Mouse (Mus musculus): ENCODE results near the gene Ears2. TPM values are rescaled to one million over a fixed set of nuclear protein-coding genes. Genes with fewer than 3 reads are reported as not detected.
A peak's percentile ranks its signal among the peaks of the same experiment; 100 is the strongest.
"Not testable (repeated sequence)": the region's sequence is repeated elsewhere in the genome, so short reads cannot be mapped to it uniquely, and the experiment has no call there.

The Ears2 gene
- polyA plus RNA-seq (2015; fragmentation: Nextera tagmentation; extraction: Ambion mirVana), result 9.8 and 9.9 TPM in 2 replicates

DNA sequence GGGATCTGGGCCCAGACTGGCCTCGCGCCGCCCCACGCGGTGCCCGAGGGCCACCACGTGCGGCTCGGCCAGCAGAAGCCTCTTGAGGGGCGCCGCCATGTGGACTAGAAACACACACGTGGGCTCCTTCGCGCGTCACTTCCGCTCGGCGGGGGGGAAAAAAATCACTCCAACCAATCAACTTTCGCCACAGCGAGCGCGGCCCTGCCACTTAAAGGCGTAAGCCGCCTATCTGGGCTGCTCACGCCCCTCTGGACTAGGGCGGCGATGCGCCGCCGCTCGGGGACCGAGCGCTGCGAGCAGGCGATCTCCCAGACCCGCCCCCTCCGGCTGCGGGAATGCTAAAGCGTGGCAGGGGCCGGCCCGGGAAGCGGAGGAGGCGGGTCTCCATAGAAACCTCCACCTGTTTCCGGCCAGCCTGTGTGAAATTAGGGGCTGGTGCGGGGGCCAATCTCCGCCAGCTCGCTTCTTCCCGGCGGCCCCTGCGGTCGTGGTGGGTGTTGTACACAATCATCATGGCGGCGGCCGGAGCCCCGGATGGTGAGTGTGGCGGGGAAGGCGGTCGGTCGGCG is at the start of gene Ears2, which contains the start of gene Ubfd1:
Gene Ears2 (minus strand): TSS at position 319 of the 572 bp plus-strand sequence.
Gene Ubfd1 (plus strand): TSS at position 231 of the 572 bp plus-strand sequence.
- peak within 1 kb of the TSS; percentile 100 for H3K4me3 ChIP-seq
- ATAC-seq (ENCODE audit: low read depth), result peak; percentile 98
- H3K9ac ChIP-seq, result peak within 1 kb of the TSS; percentile 98
- peak within 1 kb of the TSS; percentile 97 for H3K27ac ChIP-seq (replicated peaks)
- H3K4me2 ChIP-seq, result peak within 1 kb of the TSS; percentile 75
- H3K27me3 ChIP-seq, result no peaks in the 10 kb centered on the region
- H3K36me3 ChIP-seq, result peaks cover 39% of the 10 kb centered on the region
- H3K4me1 ChIP-seq (replicated peaks), result peaks cover 35% of the 10 kb centered on the region
- WGBS, result under 1% methylated on average over 60 of the region's 60 CpGs
- H3K9me3 ChIP-seq, result no peaks in the 10 kb centered on the region

DNA sequence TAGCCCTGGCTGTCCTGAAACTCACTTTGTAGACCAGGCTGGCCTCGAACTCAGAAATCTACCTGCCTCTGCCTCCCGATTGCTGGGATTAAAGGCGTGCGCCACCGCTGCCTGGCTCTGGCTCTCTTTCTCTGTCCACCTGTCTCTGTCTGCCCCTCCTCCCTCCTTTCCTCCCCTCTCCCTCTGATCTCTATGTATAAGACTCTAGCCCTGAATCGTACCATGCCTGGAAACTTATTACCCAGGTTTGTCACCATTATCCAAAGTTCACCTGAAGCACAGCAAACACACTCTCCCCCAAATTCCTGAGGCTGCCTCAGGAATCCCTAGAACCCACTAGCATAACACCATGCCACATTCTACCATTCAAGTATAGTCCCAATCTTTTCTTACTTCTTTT is 41.1 kb upstream of the Ears2 start:
- Histone ChIP-seq H3K4me1 (replicated peaks) (no peaks in the 10 kb centered on the region), H3K36me3 (peaks cover 18% of the 10 kb centered on the region; the same call in 1 of the 2 replicates), H3K4me3 (no peak overlapping the region), H3K9ac (no peak overlapping the region), H3K4me2 (no peak overlapping the region), H3K27ac (replicated peaks) (no peak overlapping the region), H3K9me3 (no peaks in the 10 kb centered on the region), H3K27me3 (no peaks in the 10 kb centered on the region)
- 96% methylated on average over 6 of the region's 6 CpGs for WGBS
- ATAC-seq (ENCODE audit: low read depth), result no peak

DNA sequence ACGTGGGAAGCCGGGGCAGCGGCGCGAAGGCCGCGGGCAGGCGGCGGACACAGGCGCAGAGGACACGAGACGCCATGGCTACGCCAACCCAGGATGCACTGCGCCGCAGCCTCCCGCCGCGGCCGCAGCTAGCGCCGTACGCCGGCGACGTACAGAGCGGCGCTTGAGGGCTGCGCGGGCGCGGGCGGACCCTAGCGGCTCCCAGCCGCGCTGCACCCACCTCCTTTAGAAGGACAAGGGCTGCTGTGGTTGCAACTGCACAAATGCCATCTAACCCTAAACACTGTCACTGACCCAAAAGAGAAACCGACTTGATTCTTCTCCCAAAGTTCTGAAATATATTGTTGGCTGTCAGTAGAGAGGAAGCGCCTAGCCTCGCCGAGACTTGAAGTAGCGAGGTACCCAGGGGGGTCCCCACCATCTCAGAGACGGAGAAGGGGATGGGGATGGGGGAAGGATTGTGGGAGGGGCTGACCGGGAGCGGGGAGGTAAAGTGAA is 34.7 kb upstream of the Ears2 start, which contains the start of gene Ndufab1:
Gene Ndufab1 (minus strand): TSS at position 140 of the 498 bp plus-strand sequence.
- peak within 1 kb of the TSS; percentile 62 for H3K27ac ChIP-seq (replicated peaks)
- peak within 1 kb of the TSS; percentile 69 for H3K4me3 ChIP-seq
- WGBS, result under 1% methylated on average over 43 of the region's 43 CpGs
- H3K4me1 ChIP-seq (replicated peaks), result peaks cover 18% of the 10 kb centered on the region
- peak within 1 kb of the TSS; percentile 90 for H3K9ac ChIP-seq
- H3K27me3 ChIP-seq, result no peaks in the 10 kb centered on the region
- H3K36me3 ChIP-seq, result peaks cover 17% of the 10 kb centered on the region
- peak within 1 kb of the TSS; percentile 79 for H3K4me2 ChIP-seq
- ATAC-seq (ENCODE audit: low read depth), result peak; percentile 99
- no peaks in the 10 kb centered on the region for H3K9me3 ChIP-seq

DNA sequence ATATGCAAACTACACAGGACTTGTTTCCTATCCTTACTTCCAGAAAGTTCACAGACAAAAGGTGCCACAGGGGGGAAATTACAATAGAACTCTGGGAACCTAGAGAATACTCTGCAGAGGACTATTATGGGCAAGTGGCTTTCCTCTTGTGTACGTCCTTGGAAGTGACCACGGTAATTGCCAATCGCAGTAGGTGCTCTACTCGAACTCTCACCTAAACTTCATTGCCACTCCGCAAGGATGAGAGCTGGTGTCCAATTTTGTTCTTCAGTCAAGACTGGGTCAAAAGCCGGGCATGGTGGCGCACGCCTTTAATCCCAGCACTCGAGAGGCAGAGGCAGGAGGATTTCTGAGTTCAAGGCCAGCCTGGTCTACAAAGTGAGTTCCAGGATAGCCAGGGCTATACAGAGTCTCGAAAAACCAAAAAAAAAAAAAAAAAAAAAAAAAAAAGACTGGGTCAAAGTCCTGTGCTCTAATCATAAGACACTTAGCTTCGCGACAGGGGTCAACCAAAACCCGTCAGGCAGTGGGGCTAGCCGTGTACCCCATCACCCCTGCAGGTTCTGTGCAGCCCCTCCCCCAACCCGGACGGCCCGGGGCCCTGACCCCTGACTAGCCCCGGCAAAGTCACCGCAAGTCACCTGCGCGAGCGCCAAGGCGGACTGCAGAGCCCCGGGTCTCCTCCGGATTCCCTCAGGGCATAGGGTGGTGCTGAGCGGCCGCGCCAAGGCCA is 34.1 kb upstream of the Ears2 start:
- peak overlapping the region; percentile 62 for H3K27ac ChIP-seq (replicated peaks)

DNA sequence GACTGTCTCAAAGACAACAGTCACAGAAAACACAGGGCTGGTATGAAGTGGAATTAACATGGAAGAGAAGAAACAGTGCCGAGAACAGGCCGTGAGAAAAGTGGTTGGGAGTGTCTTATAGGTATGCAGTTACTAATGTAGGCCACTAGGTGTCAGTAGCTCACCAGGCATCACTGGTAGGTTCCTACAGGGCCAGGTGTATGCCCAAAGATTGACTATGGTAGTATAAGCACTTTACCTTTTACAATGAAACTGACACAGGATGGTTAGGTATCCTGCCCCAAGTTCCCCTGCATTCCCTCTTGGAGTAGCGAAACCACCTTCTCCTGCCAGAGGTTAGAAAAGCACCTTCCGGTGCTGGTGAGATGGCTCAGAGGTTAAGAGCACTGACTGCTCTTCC is 32.2 kb upstream of the Ears2 start:
- Histone ChIP-seq H3K9me3 (no peaks in the 10 kb centered on the region), H3K9ac (no peak overlapping the region), H3K27me3 (no peaks in the 10 kb centered on the region), H3K4me1 (replicated peaks) (peaks cover 18% of the 10 kb centered on the region), H3K4me2 (no peak overlapping the region), H3K36me3 (peaks cover 43% of the 10 kb centered on the region), H3K4me3 (no peak overlapping the region), H3K27ac (replicated peaks) (no peak overlapping the region)
- 70% methylated on average over 4 of the region's 4 CpGs for WGBS
- no peak for ATAC-seq (ENCODE audit: low read depth)

More for the DNA sequence above, 34.1 kb upstream of the Ears2 start:
- WGBS, result 8% methylated on average over 28 of the region's 28 CpGs
- H3K9me3 ChIP-seq, H3K27me3 ChIP-seq: not testable (repeated sequence)
- Histone ChIP-seq H3K36me3 (peaks cover 23% of the 10 kb centered on the region), H3K4me2 (peak overlapping the region; percentile 79), H3K4me3 (peak overlapping the region; percentile 69), H3K4me1 (replicated peaks) (peaks cover 18% of the 10 kb centered on the region), H3K9ac (peak overlapping the region; percentile 90)
- ATAC-seq (ENCODE audit: low read depth), result peak; percentile 81

DNA sequence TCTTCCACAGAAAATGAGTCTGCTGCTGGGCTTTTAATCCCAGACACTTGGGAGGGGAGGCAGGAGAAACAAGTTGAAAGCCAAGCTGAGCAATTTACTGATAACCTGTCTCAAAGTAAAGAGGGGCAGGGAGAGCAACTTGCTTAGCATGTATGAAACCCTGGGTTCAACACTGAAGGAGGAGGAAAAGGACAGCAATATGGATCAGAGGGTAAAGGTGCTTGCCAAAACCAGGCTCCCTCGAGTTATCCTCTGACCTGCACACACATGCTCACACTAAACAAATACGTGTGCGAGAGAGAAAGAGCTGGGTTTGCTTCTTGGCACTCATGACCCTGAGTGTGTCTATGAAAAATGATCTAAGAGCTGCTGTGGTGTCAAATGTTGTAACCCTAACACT is 30.9 kb upstream of the Ears2 start:
- H3K27me3 ChIP-seq, result no peaks in the 10 kb centered on the region
- no peak overlapping the region for H3K9ac ChIP-seq
- 94% methylated on average over 3 of the region's 3 CpGs for WGBS
- peaks cover 53% of the 10 kb centered on the region for H3K36me3 ChIP-seq
- H3K4me3 ChIP-seq, result no peak overlapping the region
- H3K9me3 ChIP-seq, result no peaks in the 10 kb centered on the region
- H3K4me1 ChIP-seq (replicated peaks), result peaks cover 18% of the 10 kb centered on the region
- H3K4me2 ChIP-seq, result no peak overlapping the region
- no peak for ATAC-seq (ENCODE audit: low read depth)
- H3K27ac ChIP-seq (replicated peaks), result no peak overlapping the region

DNA sequence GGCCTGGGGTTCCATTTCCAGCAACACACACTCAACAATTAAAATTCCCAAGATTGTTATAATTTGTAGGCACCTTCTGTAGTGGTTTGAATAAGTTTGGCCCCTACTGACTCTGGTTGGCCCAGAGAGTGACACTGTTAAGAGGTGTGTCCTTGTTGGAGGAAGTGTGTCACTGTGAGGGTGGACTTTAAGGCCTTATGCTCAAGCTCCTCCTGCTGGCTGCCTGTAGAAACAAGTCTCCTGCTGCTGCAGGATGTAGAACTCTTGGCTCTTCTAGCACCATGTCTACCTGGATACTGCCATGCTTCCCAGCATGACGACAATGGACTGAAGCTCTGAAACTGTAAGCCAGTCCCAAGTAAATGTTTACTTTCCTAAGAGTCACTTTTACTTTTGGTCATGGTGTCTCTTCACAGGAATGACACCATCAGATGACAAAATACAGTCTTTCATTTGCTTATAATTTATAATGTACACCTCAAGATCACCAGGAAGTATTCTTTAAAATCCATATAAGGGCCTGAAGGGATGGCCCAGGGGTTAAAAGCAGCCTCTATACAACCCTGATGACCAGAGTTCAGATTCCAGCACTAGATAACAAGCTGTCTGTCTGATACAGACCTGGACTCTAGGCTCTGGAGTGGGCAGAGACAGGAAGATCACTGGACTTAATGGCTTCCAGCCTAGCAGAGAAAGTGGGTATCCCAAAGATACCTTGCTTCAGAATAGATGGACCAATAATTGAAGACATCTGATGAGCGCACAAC is 27.7 kb upstream of the Ears2 start:
- H3K36me3 ChIP-seq, result peaks cover 84% of the 10 kb centered on the region
- no peak overlapping the region for H3K4me2 ChIP-seq
- no peaks in the 10 kb centered on the region for H3K9me3 ChIP-seq
- H3K4me3 ChIP-seq, result no peak overlapping the region
- H3K4me1 ChIP-seq (replicated peaks), result peaks cover 4% of the 10 kb centered on the region
- no peak for ATAC-seq (ENCODE audit: low read depth)
- H3K27ac ChIP-seq (replicated peaks), result no peak overlapping the region
- no peak overlapping the region for H3K9ac ChIP-seq
- no peaks in the 10 kb centered on the region for H3K27me3 ChIP-seq
- 97% methylated on average over 2 of the region's 2 CpGs for WGBS

DNA sequence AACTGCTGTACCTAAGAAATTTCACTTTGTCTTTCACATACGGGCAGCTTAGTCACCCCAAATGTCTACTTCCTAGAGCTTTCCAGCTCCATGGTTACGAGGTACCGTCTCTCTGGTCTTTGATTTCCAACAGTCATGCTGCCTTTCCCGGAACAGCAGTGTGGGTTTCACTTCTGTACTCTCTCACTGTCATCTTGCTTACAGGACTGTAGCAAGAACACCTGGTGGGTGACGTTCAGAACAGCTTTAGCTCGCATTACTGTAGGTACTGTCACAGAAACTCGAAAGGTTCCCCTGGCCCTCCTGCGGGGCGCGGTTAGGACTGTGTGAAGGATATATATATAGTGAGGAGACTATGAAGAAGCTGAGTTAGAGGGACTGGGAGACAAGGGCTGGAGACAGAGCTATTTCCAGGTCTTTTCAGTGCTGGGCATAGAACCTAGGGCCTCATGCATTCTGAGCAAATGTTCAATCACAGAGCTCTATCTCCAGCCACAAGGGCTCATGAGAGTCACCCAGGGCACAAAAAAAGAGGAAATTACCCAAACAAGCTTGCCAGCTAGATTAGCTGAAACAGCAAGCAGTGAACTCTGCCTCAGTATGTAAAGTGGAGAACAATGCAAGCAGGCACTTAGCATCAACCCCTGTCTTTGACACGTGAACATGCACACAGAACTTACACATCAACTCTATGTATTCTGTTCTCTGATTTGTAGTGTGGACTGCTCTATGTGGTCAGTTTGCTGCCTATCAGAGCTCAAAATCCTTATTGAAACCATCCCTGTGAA is 20.3 kb upstream of the Ears2 start:
- 94% methylated on average over 11 of the region's 11 CpGs for WGBS
- Histone ChIP-seq H3K36me3 (peaks cover 86% of the 10 kb centered on the region), H3K9me3 (no peaks in the 10 kb centered on the region), H3K4me3 (no peak overlapping the region), H3K27ac (replicated peaks) (no peak overlapping the region), H3K4me2 (no peak overlapping the region), H3K9ac (no peak overlapping the region), H3K4me1 (replicated peaks) (no peaks in the 10 kb centered on the region), H3K27me3 (no peaks in the 10 kb centered on the region)
- ATAC-seq (ENCODE audit: low read depth), result no peak

DNA sequence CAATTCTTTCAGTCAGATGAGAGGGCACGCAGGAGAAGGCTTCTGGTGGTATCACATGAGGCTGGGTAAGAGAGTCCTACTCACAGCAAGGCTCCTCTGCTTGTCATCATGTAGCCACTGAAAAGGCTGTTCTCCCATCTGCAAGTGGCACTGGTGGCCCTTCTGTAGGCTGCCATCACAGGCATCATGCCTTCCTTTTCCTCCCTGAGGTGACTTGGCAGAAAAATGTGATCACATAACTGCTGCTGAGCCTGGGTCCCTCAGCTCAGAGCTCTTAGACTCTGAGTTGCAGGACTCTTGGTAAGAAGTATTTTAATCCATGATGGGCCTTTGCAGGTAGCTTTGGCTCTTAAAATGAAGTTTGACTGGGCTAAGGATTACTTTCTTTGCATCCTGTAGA is 14.0 kb upstream of the Ears2 start:
- Histone ChIP-seq H3K9ac (no peak overlapping the region), H3K36me3 (peaks cover 89% of the 10 kb centered on the region), H3K9me3 (no peaks in the 10 kb centered on the region), H3K4me1 (replicated peaks) (no peaks in the 10 kb centered on the region), H3K4me3 (no peak overlapping the region), H3K27ac (replicated peaks) (no peak overlapping the region), H3K27me3 (no peaks in the 10 kb centered on the region), H3K4me2 (no peak overlapping the region)
- WGBS, result 96% methylated on average over 1 of the region's 1 CpGs
- no peak for ATAC-seq (ENCODE audit: low read depth)

DNA sequence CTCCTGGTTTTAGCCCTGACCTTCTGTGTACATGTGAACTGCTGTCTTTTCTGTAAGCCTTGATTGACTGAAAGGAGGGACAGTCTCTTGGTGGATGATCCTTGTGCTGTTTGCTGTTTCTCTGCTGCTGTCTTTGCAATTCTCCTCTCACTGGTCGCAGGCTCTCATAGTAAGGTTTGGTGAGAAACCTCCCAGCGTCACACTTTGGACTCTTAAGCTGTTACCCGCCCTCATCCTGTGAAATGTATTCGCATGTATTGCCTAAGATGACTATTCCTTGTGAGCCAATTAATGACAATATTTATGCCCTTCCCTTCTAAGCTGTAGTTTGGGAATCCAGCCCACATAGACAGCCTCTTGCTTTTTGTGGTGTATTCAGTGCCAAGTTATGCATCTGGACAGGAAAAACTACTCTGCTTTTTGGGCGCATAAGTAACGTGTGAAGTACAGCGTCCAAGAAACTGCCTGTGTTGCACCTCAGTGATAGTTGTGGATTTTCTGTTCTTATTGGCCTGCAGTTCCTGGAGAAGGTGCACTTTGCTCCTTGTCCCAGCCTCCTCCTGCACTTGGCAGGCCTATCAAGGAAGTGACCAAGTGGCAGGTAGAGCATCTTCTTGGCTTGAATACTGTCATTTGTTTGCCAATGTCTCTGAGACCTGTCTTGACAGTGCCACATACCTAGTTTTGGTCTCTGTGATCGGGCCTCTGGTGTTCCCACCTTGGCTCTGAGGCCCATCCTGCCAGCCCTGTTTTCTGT is 12.9 kb upstream of the Ears2 start:
- Histone ChIP-seq H3K9me3 (no peaks in the 10 kb centered on the region), H3K27ac (replicated peaks) (no peak overlapping the region), H3K4me3 (no peak overlapping the region), H3K9ac (no peak overlapping the region), H3K27me3 (no peaks in the 10 kb centered on the region), H3K4me2 (no peak overlapping the region), H3K4me1 (replicated peaks) (no peaks in the 10 kb centered on the region), H3K36me3 (peaks cover 91% of the 10 kb centered on the region)
- no peak for ATAC-seq (ENCODE audit: low read depth)
- 93% methylated on average over 8 of the region's 8 CpGs for WGBS

DNA sequence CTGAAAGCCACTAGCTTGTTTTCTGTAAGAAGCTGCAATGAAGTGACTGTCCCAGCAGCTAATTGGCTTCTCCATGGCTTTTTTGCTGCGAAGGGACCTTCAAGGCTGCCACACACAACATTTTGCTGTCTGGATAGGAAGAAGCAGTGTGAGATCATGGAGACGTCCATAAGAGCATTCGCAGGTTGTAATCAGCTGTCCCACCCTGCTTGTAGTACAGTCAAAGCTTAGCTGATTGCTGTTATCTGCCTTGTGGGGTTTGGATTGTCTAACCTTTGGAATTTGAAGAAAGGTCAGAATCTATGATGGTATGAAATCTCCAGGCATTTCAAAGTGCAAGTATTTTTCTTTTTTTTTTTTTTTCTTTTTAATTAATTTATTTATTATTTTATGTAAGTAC is 7.3 kb upstream of the Ears2 start:
- Histone ChIP-seq H3K9ac (no peak overlapping the region), H3K4me2 (no peak overlapping the region), H3K27ac (replicated peaks) (no peak overlapping the region), H3K9me3 (no peaks in the 10 kb centered on the region), H3K36me3 (peaks cover 97% of the 10 kb centered on the region), H3K4me3 (no peak overlapping the region), H3K27me3 (no peaks in the 10 kb centered on the region), H3K4me1 (replicated peaks) (peaks cover 9% of the 10 kb centered on the region)
- no peak for ATAC-seq (ENCODE audit: low read depth)
- 86% methylated on average over 3 of the region's 3 CpGs for WGBS

Data from neural tube, embryonic 13.5 days (tissue).